Mouse (Mus musculus): ENCODE results near the gene Fus. TPM values are rescaled to one million over a fixed set of nuclear protein-coding genes. Genes with fewer than 3 reads are reported as not detected.

Gene Fus
- polyA plus RNA-seq (2015; fragmentation: Nextera tagmentation; extraction: Ambion mirVana), result 94.5 and 99.2 TPM in 2 replicates

- DNase-seq (peak; percentile 95), ATAC-seq (peak; percentile 93)
- Histone ChIP-seq H3K4me2 (ENCODE audit: low read depth, low read length) (peak within 1 kb of the TSS; percentile 82), H3K36me3 (replicated peaks; ENCODE audit: insufficient read depth, low read length) (peaks cover 27% of the 10 kb centered on the region), H3K4me1 (ENCODE audit: insufficient read depth) (peaks cover 18% of the 10 kb centered on the region), H3K27me3 (ENCODE audit: insufficient read depth, low read length) (no peaks in the 10 kb centered on the region), H3K9ac (replicated peaks) (peak within 1 kb of the TSS; percentile 90), H3K4me3 (ENCODE audit: low read depth, low read length) (peak within 1 kb of the TSS; percentile 82), H3K9me3 (ENCODE audit: low read length) (no peaks in the 10 kb centered on the region), H3K27ac (ENCODE audit: low read depth) (peak within 1 kb of the TSS; percentile 94)
- TF ChIP-seq EP300 (IDR thresholded peaks at IDR 0.05; ENCODE audit: low read depth) (peak; percentile 67; the same call in 1 of the 2 replicates), CTCF (IDR thresholded peaks at IDR 0.05; ENCODE audit: low read depth) (peak; percentile 21; the same call in 1 of the 2 replicates)
- under 1% methylated on average over 83 of the region's 92 CpGs for WGBS (ENCODE audit: insufficient replicate concordance)
These were observed at the start of gene Fus for GRCm38 (mm10) chr7:127967004-127967921. Gene Fus (plus strand): TSS chr7:127967457.

GRCm38 (mm10) chr7:127918203-127918602 is 49.1 kb upstream of the Fus start:
- Histone ChIP-seq H3K9me3 (ENCODE audit: low read length) (no peaks in the 10 kb centered on the region), H3K36me3 (replicated peaks; ENCODE audit: insufficient read depth, low read length) (peaks cover 14% of the 10 kb centered on the region), H3K9ac (replicated peaks) (no peak overlapping the region), H3K4me1 (ENCODE audit: insufficient read depth) (peaks cover 17% of the 10 kb centered on the region), H3K4me3 (ENCODE audit: low read depth, low read length) (no peak overlapping the region), H3K27me3 (ENCODE audit: insufficient read depth, low read length) (no peaks in the 10 kb centered on the region), H3K27ac (ENCODE audit: low read depth) (no peak overlapping the region), H3K4me2 (ENCODE audit: low read depth, low read length) (no peak overlapping the region)
- DNase-seq (peak; percentile 69), ATAC-seq (no peak)
- 50% methylated on average over 3 of the region's 3 CpGs for WGBS (ENCODE audit: insufficient replicate concordance)
- TF ChIP-seq EP300 (IDR thresholded peaks at IDR 0.05; ENCODE audit: low read depth) (no peak), CTCF (IDR thresholded peaks at IDR 0.05; ENCODE audit: low read depth) (peak; percentile 75)

GRCm38 (mm10) chr7:127919290-127919689 is 48.0 kb upstream of the Fus start:
- peaks cover 18% of the 10 kb centered on the region for H3K4me1 ChIP-seq (ENCODE audit: insufficient read depth)
- ATAC-seq (0 out of 2 replicates have a peak, but pooled peaks have one; percentile 6), DNase-seq (peak; percentile 57)
- no peak overlapping the region for H3K9ac ChIP-seq (replicated peaks)
- no peak overlapping the region for H3K4me2 ChIP-seq (ENCODE audit: low read depth, low read length)
- peaks cover 14% of the 10 kb centered on the region for H3K36me3 ChIP-seq (replicated peaks; ENCODE audit: insufficient read depth, low read length)
- peak; percentile 58 for TF ChIP-seq CTCF (IDR thresholded peaks at IDR 0.05; ENCODE audit: low read depth)
- no peak for TF ChIP-seq EP300 (IDR thresholded peaks at IDR 0.05; ENCODE audit: low read depth)
- 70% methylated on average over 7 of the region's 7 CpGs for WGBS (ENCODE audit: insufficient replicate concordance)
- no peak overlapping the region for H3K27ac ChIP-seq (ENCODE audit: low read depth)
- no peaks in the 10 kb centered on the region for H3K9me3 ChIP-seq (ENCODE audit: low read length)
- no peaks in the 10 kb centered on the region for H3K27me3 ChIP-seq (ENCODE audit: insufficient read depth, low read length)
- H3K4me3 ChIP-seq (ENCODE audit: low read depth, low read length), result no peak overlapping the region

DNA sequence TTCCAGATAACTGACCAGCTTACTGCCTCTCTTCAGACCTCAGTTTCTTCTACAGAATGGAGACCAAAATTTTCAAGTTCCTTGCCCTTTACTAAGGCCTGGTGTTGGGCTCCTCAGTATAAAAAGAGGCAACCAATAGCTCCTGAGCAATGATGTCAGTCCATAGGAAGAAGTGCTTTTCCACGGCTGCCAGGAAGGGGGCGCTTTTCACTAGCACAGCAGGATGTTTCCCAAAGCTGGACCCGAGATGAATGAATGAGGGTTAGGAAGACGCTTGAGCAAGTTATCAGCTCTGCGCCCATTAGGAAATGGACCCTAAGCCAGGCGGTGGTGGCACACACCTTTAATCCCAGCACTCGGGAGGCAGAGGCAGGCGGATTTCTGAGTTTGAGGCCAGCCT is 45.7 kb upstream of the Fus start:
- H3K4me1 ChIP-seq (ENCODE audit: insufficient read depth), result peaks cover 22% of the 10 kb centered on the region
- no peak overlapping the region for H3K4me3 ChIP-seq (ENCODE audit: low read depth, low read length)
- H3K27me3 ChIP-seq (ENCODE audit: insufficient read depth, low read length), result no peaks in the 10 kb centered on the region
- ATAC-seq (peak; percentile 15; the same call in 1 of the 2 replicates), DNase-seq (peak; percentile 65)
- H3K9me3 ChIP-seq (ENCODE audit: low read length), result no peaks in the 10 kb centered on the region
- H3K27ac ChIP-seq (ENCODE audit: low read depth), result peak overlapping the region; percentile 86
- H3K36me3 ChIP-seq (replicated peaks; ENCODE audit: insufficient read depth, low read length), result peaks cover 19% of the 10 kb centered on the region; the same call in 1 of the 2 replicates
- 50% methylated on average over 8 of the region's 8 CpGs for WGBS (ENCODE audit: insufficient replicate concordance)
- H3K9ac ChIP-seq (replicated peaks), result no peak overlapping the region
- H3K4me2 ChIP-seq (ENCODE audit: low read depth, low read length), result no peak overlapping the region
- TF ChIP-seq EP300 (IDR thresholded peaks at IDR 0.05; ENCODE audit: low read depth) (no peak), CTCF (IDR thresholded peaks at IDR 0.05; ENCODE audit: low read depth) (peak; percentile 71)

DNA sequence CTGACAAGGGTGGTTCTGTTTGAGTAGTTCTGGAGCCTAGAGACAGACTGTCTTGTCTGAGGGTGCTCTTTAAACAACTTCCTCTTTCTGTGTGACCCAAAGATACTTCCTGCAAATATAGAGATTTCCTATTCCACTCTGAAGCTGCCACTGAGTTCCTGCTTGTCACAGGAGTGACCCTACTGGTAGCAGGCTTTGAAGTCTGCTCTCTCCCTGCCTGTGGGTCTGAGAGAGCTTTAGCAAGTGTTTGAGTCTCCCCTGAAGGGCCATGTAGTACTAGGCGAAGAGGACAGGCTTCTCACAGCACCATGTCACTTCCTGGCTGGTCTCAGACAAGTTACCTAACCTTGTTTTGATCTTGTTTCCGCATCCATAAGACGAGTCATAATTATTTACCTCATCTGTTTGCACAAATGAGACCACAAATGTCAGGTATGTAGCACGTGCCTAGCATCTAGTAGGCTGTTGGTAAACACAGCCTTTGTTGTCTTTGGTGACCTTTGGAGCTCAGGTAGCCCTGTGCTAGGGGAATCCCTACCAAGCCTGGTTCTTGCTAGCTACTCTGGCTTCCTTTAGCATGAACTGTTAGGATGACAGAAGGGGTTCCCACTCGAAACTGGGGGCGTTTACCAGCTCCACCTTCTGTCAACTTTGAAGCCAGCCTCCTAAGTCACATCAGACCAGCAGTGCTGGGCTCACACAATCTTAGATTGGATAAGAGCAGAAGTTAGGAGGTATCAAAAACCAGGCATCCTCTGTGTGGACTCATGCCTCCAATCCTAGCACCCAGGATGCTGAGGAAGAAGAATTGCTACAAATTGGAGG is 44.6 kb upstream of the Fus start:
- Histone ChIP-seq H3K4me2 (ENCODE audit: low read depth, low read length) (no peak overlapping the region), H3K9me3 (ENCODE audit: low read length) (no peaks in the 10 kb centered on the region), H3K27ac (ENCODE audit: low read depth) (peak overlapping the region; percentile 86), H3K4me1 (ENCODE audit: insufficient read depth) (peaks cover 25% of the 10 kb centered on the region), H3K36me3 (replicated peaks; ENCODE audit: insufficient read depth, low read length) (peaks cover 19% of the 10 kb centered on the region; the same call in 1 of the 2 replicates), H3K9ac (replicated peaks) (0 out of 2 replicates have a peak overlapping the region, but pooled peaks have one; percentile 21), H3K27me3 (ENCODE audit: insufficient read depth, low read length) (no peaks in the 10 kb centered on the region), H3K4me3 (ENCODE audit: low read depth, low read length) (no peak overlapping the region)
- no peak for DNase-seq
- TF ChIP-seq CTCF (IDR thresholded peaks at IDR 0.05; ENCODE audit: low read depth), result no peak
- TF ChIP-seq EP300 (IDR thresholded peaks at IDR 0.05; ENCODE audit: low read depth), result 0 out of 2 replicates have a peak, but pooled peaks have one; percentile 3
- peak; percentile 54 for ATAC-seq
- 35% methylated on average over 6 of the region's 6 CpGs for WGBS (ENCODE audit: insufficient replicate concordance)

All from liver, postnatal 0 days (tissue).